Mouse (Mus musculus) heart, embryonic 14.5 days (tissue): ENCODE measurements around the gene Tmppe. TPM values are rescaled to one million over a fixed set of nuclear protein-coding genes. Genes with fewer than 3 reads are reported as not detected.

ENCODE experiments used
- ATAC-seq: fragments of 200-750 bp; cut with Nextera tagmentation; 2 replicates; pipeline ENCODE4 v1.8.0; 2017; ENCODE audit warnings: low read depth, moderate TSS enrichment; ENCODE audit not compliant: insufficient number of reproducible peaks, insufficient read depth, low FRiP score
- H3K27ac ChIP-seq, 2 experiments: fragments of 200-500 bp in 1 of 2; fragments of 300-500 bp in 1 of 2; sonication (generic) in 1 of 2; replicated peaks in 1 of 2; 2 replicates each; pipeline ENCODE4 v1.5.1; 2012 to 2014; ENCODE audit warnings: low read depth in 2 of 2, low read length in 2 of 2, control low read depth in 1 of 2, mild to moderate bottlenecking in 1 of 2, mixed read lengths in 1 of 2; ENCODE audit not compliant: control insufficient read depth in 1 of 2, insufficient read depth in 1 of 2
- H3K27me3 ChIP-seq: fragments of 300-500 bp; sonication (generic); 2 replicates; pipeline ENCODE4 v1.6.1; 2014; ENCODE audit warnings: mild to moderate bottlenecking, low read length, control low read depth; ENCODE audit not compliant: control insufficient read depth, insufficient read depth
- H3K36me3 ChIP-seq: fragments of 300-500 bp; sonication (generic); 2 replicates; pipeline ENCODE4 v1.6.1; 2014; ENCODE audit warnings: mild to moderate bottlenecking, control low read depth, low read length, mixed read lengths; ENCODE audit not compliant: control insufficient read depth, insufficient read depth
- H3K4me1 ChIP-seq, 2 experiments: fragments of 200-500 bp in 1 of 2; fragments of 300-500 bp in 1 of 2; sonication (generic) in 1 of 2; 2 replicates each; pipeline ENCODE4 v1.6.1; 2012 to 2014; ENCODE audit warnings: low read length in 2 of 2, control low read depth in 1 of 2, mixed read lengths in 1 of 2; ENCODE audit not compliant: control insufficient read depth in 2 of 2, insufficient read depth in 2 of 2
- H3K4me2 ChIP-seq: fragments of 300-500 bp; sonication (generic); 2 replicates; pipeline ENCODE4 v1.6.1; 2014; ENCODE audit warnings: mild to moderate bottlenecking, low read length
- H3K4me3 ChIP-seq, 2 experiments: fragments of 200-500 bp in 1 of 2; fragments of 300-500 bp in 1 of 2; sonication (generic) in 1 of 2; 2 replicates each; pipeline ENCODE4 v1.5.1; 2012 to 2014; ENCODE audit warnings: low read length in 2 of 2, mild to moderate bottlenecking in 2 of 2, control low read depth in 1 of 2, low read depth in 1 of 2, moderate library complexity in 1 of 2; ENCODE audit not compliant: control insufficient read depth in 1 of 2, insufficient read depth in 1 of 2
- H3K9ac ChIP-seq: fragments of 300-500 bp; sonication (generic); 2 replicates; pipeline ENCODE4 v1.6.1; 2014; ENCODE audit warnings: mild to moderate bottlenecking, low read length
- H3K9me3 ChIP-seq: fragments of 300-500 bp; sonication (generic); 2 replicates; pipeline ENCODE4 v1.6.1; 2016; ENCODE audit warnings: low read length, control low read depth; ENCODE audit not compliant: control insufficient read depth
- WGBS: fragments of 180-500 bp; shearing (Covaris S2); extraction: QIAGEN DNeasy Blood & Tissue Kit; methylation state at CpG from one replicate; pipeline ENCODE4 v1.1.7; 2014; 5-methylcytosine and 5-hydroxymethylcytosine counted together
- polyA plus RNA-seq: library from polyadenylated mRNA; unstranded; fragments of >200 nt; fragmentation: Nextera tagmentation; extraction: Ambion mirVana; gene quantifications from 2 replicates; pipeline ENCODE4 v1.2.1, GENCODE M21; 2014

Gene Tmppe
- polyA plus RNA-seq, 1 experiment from 2014 or later = 3.0 TPM

GRCm38 (mm10) chr9:114427425-114427824 lies 26.5 kb downstream of the Tmppe start:
- Histone ChIP-seq H3K4me2 (no peak overlapping the region), H3K9ac (no peak overlapping the region), H3K4me1 (no peaks in the 10 kb centered on the region), H3K27ac (no peak overlapping the region), H3K9me3 (peaks cover 6% of the 10 kb centered on the region), H3K27me3 (no peaks in the 10 kb centered on the region), H3K36me3 (peaks cover 24% of the 10 kb centered on the region), H3K4me3 (no peak overlapping the region)
- ATAC-seq = no peak
- WGBS = 87% methylated on average over 8 of the region's 8 CpGs

DNA sequence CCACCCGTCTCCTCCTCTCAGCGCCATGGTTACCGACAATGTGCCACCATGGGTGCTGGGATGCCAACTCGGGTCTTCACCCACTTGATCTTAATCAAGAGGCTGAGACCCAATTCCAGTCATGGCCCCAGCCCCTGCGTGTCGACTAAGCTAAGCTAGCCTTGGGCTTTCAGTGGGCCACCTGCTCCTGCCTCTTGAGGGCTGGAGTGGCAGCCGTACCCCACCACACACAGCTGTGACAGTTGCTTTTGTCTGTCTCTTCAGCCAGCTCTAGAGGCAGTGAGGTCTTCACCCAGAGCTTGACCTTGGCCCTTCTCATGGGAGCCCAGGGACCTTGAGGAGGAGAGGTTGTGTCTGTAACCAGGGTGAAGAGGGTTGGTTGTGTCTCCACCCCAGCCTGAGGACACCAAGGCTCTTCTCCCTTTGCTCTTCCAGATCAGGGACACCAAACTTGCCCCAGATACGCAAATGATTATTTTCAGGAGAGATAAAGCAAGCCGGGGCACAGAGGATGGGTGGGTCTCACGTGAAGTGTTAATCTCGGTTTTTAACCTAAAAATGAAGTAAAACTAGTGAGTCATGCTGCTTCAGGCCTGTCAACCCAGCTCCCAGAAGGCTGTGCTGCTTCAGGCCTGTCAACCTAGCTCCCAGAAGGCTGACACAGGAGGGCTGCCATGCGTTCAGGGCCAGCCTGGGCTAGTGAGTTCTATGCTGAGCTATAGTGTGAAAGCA lies 27.4 kb downstream of the Tmppe start:
- Histone ChIP-seq H3K4me3 (no peak overlapping the region), H3K4me2 (no peak overlapping the region), H3K9ac (no peak overlapping the region), H3K36me3 (peaks cover 26% of the 10 kb centered on the region), H3K27ac (no peak overlapping the region), H3K9me3 (peaks cover 6% of the 10 kb centered on the region), H3K27me3 (no peaks in the 10 kb centered on the region), H3K4me1 (no peaks in the 10 kb centered on the region)
- WGBS = 83% methylated on average over 12 of the region's 12 CpGs
- no peak for ATAC-seq

DNA sequence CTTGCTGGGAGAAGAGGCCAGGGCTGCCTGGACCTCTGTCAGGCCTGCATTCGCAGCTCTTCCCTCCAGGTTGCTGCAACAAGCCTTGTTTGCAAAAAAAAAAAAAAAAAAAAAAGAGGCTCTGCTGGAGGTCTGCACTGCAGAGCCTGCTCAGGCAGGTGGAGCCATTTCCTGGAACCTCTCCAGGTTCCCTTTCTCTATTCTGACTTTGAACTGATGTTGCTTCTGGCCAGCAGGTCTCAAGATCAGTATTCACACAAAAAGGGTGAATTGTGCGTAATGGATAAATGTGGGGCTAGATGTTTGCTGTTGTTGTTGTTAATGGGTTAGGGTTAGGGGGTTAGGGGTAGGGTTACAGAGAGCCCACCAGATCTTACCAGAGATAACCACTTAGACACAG lies 34.8 kb downstream of the Tmppe start:
- Histone ChIP-seq H3K9ac (no peak overlapping the region), H3K36me3 (peaks cover 37% of the 10 kb centered on the region), H3K27ac (no peak overlapping the region), H3K4me1 (no peaks in the 10 kb centered on the region), H3K4me3 (no peak overlapping the region), H3K9me3 (peaks cover 4% of the 10 kb centered on the region; the same call in 1 of the 2 replicates), H3K4me2 (no peak overlapping the region), H3K27me3 (no peaks in the 10 kb centered on the region)
- ATAC-seq = no peak
- WGBS = 82% methylated on average over 2 of the region's 2 CpGs

- Histone ChIP-seq H3K36me3 (peaks cover 25% of the 10 kb centered on the region), H3K27me3 (no peaks in the 10 kb centered on the region), H3K27ac (no peak overlapping the region), H3K4me2 (no peak overlapping the region), H3K9me3 (peaks cover 4% of the 10 kb centered on the region; the same call in 1 of the 2 replicates), H3K4me3 (no peak overlapping the region), H3K9ac (no peak overlapping the region), H3K4me1 (no peaks in the 10 kb centered on the region)
- ATAC-seq = no peak
- 82% methylated on average over 10 of the region's 10 CpGs for WGBS
These were observed 39.6 kb downstream of the Tmppe start for GRCm38 (mm10) chr9:114440548-114440947.

DNA sequence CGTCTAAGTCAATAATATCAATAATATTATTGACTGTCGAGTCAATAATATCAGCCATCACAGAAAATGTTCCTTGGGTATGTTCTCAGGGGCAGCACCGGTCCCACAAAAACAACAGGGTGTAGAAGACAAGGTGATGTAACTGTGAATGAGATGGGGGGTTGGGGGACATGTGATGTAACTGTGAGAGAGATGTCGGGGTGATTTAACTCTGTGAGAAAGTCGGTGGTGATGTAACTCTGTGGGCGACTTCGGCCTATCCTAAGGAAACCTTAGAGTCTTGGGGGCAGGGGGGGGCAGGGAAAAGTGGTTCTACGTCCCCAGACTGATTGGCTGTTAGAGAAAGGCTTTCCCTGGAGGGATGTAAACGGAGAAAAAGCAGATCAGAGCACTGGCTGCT lies 41.3 kb downstream of the Tmppe start:
- peaks cover 18% of the 10 kb centered on the region for H3K36me3 ChIP-seq
- H3K27me3 ChIP-seq = no peaks in the 10 kb centered on the region
- H3K4me1 ChIP-seq = peaks cover 0 to 5% of the 10 kb centered on the region in 2 experiments; a peak in 3 of 4 replicates
- H3K4me2 ChIP-seq = no peak overlapping the region
- H3K9ac ChIP-seq = no peak overlapping the region
- ATAC-seq = no peak
- no peak overlapping the region for H3K27ac ChIP-seq
- WGBS = 93% methylated on average over 9 of the region's 9 CpGs
- no peak overlapping the region for H3K4me3 ChIP-seq
- H3K9me3 ChIP-seq = no peaks in the 10 kb centered on the region

DNA sequence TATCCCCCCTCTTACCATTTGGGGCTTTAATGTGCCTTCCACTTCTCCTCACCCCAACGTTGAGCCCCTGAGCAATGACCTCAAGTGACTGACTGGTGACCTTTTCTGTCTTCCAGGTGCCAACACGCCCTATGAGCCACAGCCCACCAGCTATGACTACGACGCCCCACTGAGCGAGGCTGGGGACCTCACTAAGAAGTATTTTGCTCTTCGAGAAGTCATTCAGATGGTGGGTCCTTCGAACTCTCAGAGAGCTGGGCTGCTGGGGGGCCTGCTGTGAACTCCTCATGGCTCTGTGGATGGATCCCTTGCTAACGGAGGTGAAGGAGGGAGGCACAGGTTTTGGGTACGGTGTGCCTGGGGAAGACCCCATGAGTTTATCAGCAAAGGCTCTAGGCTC lies 42.0 kb downstream of the Tmppe start:
- 79% methylated on average over 9 of the region's 9 CpGs for WGBS
- no peak for ATAC-seq
- Histone ChIP-seq H3K27ac (no peak overlapping the region), H3K27me3 (no peaks in the 10 kb centered on the region), H3K4me3 (no peak overlapping the region), H3K36me3 (peaks cover 13% of the 10 kb centered on the region), H3K9me3 (no peaks in the 10 kb centered on the region), H3K9ac (no peak overlapping the region), H3K4me1 (peaks cover 0 to 5% of the 10 kb centered on the region in 2 experiments; a peak in 3 of 4 replicates), H3K4me2 (no peak overlapping the region)

DNA sequence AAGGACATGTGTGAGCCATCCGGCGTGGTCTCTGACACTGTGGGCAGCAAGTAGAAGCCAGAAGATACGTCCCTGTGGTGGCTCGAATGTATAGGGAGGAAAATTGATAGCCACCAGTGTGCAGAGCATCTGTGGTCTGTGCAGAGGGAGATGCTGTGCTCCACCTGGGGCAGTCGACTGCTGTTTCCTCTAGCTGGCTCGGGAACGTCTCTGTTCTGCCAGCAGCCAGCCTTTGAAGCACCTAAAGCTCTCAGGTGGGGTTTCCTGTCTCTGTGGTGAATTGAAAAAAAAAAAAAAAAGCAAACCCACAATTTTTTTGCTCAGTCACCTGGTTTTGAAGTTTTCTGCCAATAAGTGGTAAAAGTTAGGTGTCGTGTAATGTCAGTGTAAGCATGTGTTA lies 42.4 kb downstream of the Tmppe start:
- H3K4me2 ChIP-seq = no peak overlapping the region
- H3K27me3 ChIP-seq = no peaks in the 10 kb centered on the region
- no peak for ATAC-seq
- 90% methylated on average over 8 of the region's 8 CpGs for WGBS
- H3K4me1 ChIP-seq = peaks cover 0 to 5% of the 10 kb centered on the region in 2 experiments; a peak in 3 of 4 replicates
- H3K9me3 ChIP-seq = no peaks in the 10 kb centered on the region
- H3K27ac ChIP-seq = no peak overlapping the region
- no peak overlapping the region for H3K9ac ChIP-seq
- H3K4me3 ChIP-seq = no peak overlapping the region
- peaks cover 8% of the 10 kb centered on the region for H3K36me3 ChIP-seq

DNA sequence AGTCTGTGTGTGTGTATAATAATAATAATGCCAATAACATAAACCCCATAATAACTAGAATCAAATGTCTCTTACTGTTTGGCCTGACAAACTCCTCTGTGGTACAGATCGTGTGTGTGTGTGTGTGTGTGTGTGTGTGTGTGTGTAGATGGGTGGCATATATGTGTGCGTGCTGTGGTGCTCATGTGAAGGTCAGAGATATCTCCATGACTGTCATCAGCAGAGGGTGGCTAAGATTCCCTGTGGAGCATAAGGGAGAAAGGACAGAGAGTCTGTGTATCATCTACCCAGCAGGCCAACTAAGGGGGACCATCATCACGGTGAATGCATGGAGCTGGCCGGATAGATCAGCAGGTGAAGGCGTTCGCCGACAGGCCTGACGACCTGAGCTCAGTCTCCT lies 46.0 kb downstream of the Tmppe start:
- H3K4me2 ChIP-seq = no peak overlapping the region
- H3K27ac ChIP-seq = no peak overlapping the region
- 35% methylated on average over 8 of the region's 8 CpGs for WGBS
- no peak; the same call in 1 of the 2 replicates for ATAC-seq
- peaks cover 4% of the 10 kb centered on the region; the same call in 1 of the 2 replicates for H3K36me3 ChIP-seq
- no peaks in the 10 kb centered on the region for H3K27me3 ChIP-seq
- no peak overlapping the region for H3K9ac ChIP-seq
- peaks cover 0 to 5% of the 10 kb centered on the region in 2 experiments; a peak in 3 of 4 replicates for H3K4me1 ChIP-seq
- H3K4me3 ChIP-seq = no peak overlapping the region
- no peaks in the 10 kb centered on the region for H3K9me3 ChIP-seq
